Comparison of ENCODE assay signal across 14 mouse cellular contexts in genomic region chr3:157255863-157256262, GRCm38 (mm10).
DNase-seq lines count a peak whose midpoint lies in the region; ATAC-seq lines count a peak whose summit lies in the region.
"Had no signal": no experiment of that assay in that cellular context is flagged by ENCODE, and none has a peak within 500 bp of the region (broad histone marks: within the 10 kb centered on the region; RNA-seq: fewer than 3 reads in every experiment).

No protein-coding gene starts in this region.

- intact Hi-C loops in heart, postnatal 36 days (cut with DNase I) = no loop called here

- peaks cover 18% of the 10 kb centered on the region for H3K4me1 ChIP-seq in heart, embryonic 13.5 days
- H3K4me1 ChIP-seq in neural tube, embryonic 14.5 days (ENCODE audit: control insufficient read depth, insufficient read depth, low read length) = no peaks in the 10 kb centered on the region
- H3K4me1 ChIP-seq in midbrain, embryonic 15.5 days = peaks cover 7% of the 10 kb centered on the region
- H3K4me1 ChIP-seq: limb, embryonic 13.5 days had no signal

- no peaks in the 10 kb centered on the region for H3K27me3 ChIP-seq in heart, embryonic 13.5 days (replicated peaks)
- no peaks in the 10 kb centered on the region for H3K27me3 ChIP-seq in neural tube, embryonic 14.5 days (ENCODE audit: control insufficient read depth, insufficient read depth, low read length)
- no peaks in the 10 kb centered on the region for H3K27me3 ChIP-seq in midbrain, embryonic 15.5 days (replicated peaks)
- H3K27me3 ChIP-seq: limb, embryonic 13.5 days had no signal

- H3K36me3 ChIP-seq in heart, embryonic 13.5 days = no peaks in the 10 kb centered on the region
- no peaks in the 10 kb centered on the region for H3K36me3 ChIP-seq in neural tube, embryonic 14.5 days (ENCODE audit: control insufficient read depth, insufficient read depth, low read length)
- H3K36me3 ChIP-seq in midbrain, embryonic 15.5 days (replicated peaks) = no peaks in the 10 kb centered on the region
- H3K36me3 ChIP-seq: limb, embryonic 13.5 days had no signal

- H3K9ac ChIP-seq in heart, embryonic 13.5 days = no peak overlapping the region
- H3K9ac ChIP-seq in neural tube, embryonic 14.5 days (replicated peaks; ENCODE audit: low read depth, low read length) = no peak overlapping the region
- H3K9ac ChIP-seq in midbrain, embryonic 15.5 days = no peak overlapping the region
- H3K9ac ChIP-seq: limb, embryonic 13.5 days; liver, postnatal 0 days had no signal

- H3K27ac ChIP-seq in heart, embryonic 13.5 days (replicated peaks) = peak overlapping the region; percentile 67
- H3K27ac ChIP-seq in neural tube, embryonic 14.5 days (ENCODE audit: low read depth, low read length) = no peak overlapping the region
- peak overlapping the region; percentile 60 for H3K27ac ChIP-seq in midbrain, embryonic 15.5 days
- H3K27ac ChIP-seq: kidney, postnatal 0 days; limb, embryonic 13.5 days had no signal

- WGBS in heart, embryonic 13.5 days = 23% methylated on average over 3 of the region's 3 CpGs
- 57% methylated on average over 3 of the region's 3 CpGs for WGBS in neural tube, embryonic 14.5 days
- WGBS in midbrain, embryonic 15.5 days = 34% methylated on average over 3 of the region's 3 CpGs

- H3K9me3 ChIP-seq in heart, embryonic 13.5 days = no peaks in the 10 kb centered on the region
- H3K9me3 ChIP-seq in neural tube, embryonic 14.5 days (ENCODE audit: control insufficient read depth, low read length) = no peaks in the 10 kb centered on the region
- H3K9me3 ChIP-seq in midbrain, embryonic 15.5 days = no peaks in the 10 kb centered on the region
- H3K9me3 ChIP-seq: limb, embryonic 13.5 days had no signal

- DNase-seq in heart, postnatal 36 days = no peak
- DNase-seq in neural tube, embryonic 10.5 days (ENCODE audit: extremely low spot score, low spot score) = no peak
- peak; percentile 12 for DNase-seq in forelimb bud, embryonic 11.5 days (ENCODE audit: low read depth, low spot score)
- DNase-seq in urinary bladder, postnatal 14 days (ENCODE audit: low spot score) = no peak
- DNase-seq: gastrocnemius, postnatal 10 days; heart, postnatal 4 days; liver, postnatal 0 days; thymus, adult 18-20 months had no signal

- H3K4me3 ChIP-seq in heart, embryonic 13.5 days = no peak overlapping the region
- H3K4me3 ChIP-seq in neural tube, embryonic 14.5 days (ENCODE audit: low read depth, low read length) = no peak overlapping the region
- H3K4me3 ChIP-seq in midbrain, embryonic 15.5 days = no peak overlapping the region
- H3K4me3 ChIP-seq: erythroblast, embryonic 14.5 days; limb, embryonic 13.5 days had no signal

- H3K4me2 ChIP-seq in heart, embryonic 13.5 days = no peak overlapping the region
- no peak overlapping the region for H3K4me2 ChIP-seq in neural tube, embryonic 14.5 days (ENCODE audit: low read depth, low read length)
- H3K4me2 ChIP-seq in midbrain, embryonic 15.5 days = no peak overlapping the region
- H3K4me2 ChIP-seq: limb, embryonic 13.5 days had no signal

- no peak for ATAC-seq in heart, embryonic 13.5 days (ENCODE audit: extremely low read depth, insufficient number of reproducible peaks, low FRiP score, low TSS enrichment)
- ATAC-seq in neural tube, embryonic 14.5 days (ENCODE audit: low read depth) = peak; percentile 61; the same call in 1 of the 2 replicates
- peak; percentile 88 for ATAC-seq in midbrain, embryonic 15.5 days (replicated peaks)
- ATAC-seq: liver, postnatal 0 days had no signal
